Mouse (Mus musculus) lung, postnatal 0 days (tissue): ENCODE data around the gene Gadd45g.

Source experiments
- CTCF ChIP-seq: IDR thresholded peaks from 2 replicates; pipeline ENCODE4 v1.5.1; 2016; ENCODE audit warnings: antibody characterized with exemption, mild to moderate bottlenecking
- EP300 ChIP-seq: IDR thresholded peaks from 2 replicates; pipeline ENCODE4 v1.6.1; 2016; ENCODE audit warnings: antibody characterized with exemption, mild to moderate bottlenecking, control low read depth

DNA sequence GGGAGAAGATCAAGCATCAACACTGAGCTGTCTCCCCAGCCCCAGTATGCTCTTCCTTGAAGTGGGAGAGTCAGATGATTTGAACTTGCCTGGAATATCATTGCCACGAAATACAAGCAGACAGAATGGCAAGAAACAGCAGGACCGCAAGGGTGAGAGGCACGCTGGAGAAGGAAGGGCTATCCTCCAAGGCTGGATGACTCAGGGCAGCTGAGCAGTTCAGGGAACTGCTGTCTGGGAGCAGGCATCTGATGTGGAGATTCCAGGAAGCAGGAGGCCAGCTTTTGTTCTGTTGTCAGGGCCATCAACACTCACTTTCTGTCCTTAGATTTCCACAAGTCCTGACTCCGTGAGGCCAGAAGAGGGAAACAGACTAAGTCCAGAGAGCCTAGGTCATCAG lies 12.0 kb downstream of the Gadd45g start:
- TF ChIP-seq CTCF (no peak), EP300 (no peak)
